ENCODE assay signal across 16 mouse cellular contexts in genomic region chr11:103033030-103033429, GRCm38 (mm10). TPM values are rescaled to one million over a fixed set of nuclear protein-coding genes. Genes with fewer than 3 reads are reported as not detected.
DNase-seq lines count a peak whose midpoint lies in the region; ATAC-seq and TF ChIP-seq lines count a peak whose summit lies in the region.
"Had no signal": no experiment of that assay in that cellular context is flagged by ENCODE, and none has a peak within 500 bp of the region (broad histone marks: within the 10 kb centered on the region; RNA-seq: fewer than 3 reads in every experiment).

No protein-coding gene starts in this region.

- no peak for ATAC-seq in liver, embryonic 13.5 days (ENCODE audit: low read depth)
- no peak for ATAC-seq in liver, embryonic 12.5 days

- intact Hi-C loops in gastrocnemius, adult 2 months (cut with DNase I) = no loop called here
- intact Hi-C loops in left cerebral cortex, adult 2 months (cut with DNase I) = no loop called here

- no peak for DNase-seq in gastrocnemius, adult 2 months
- DNase-seq in gastrocnemius, postnatal 25 days = no peak
- no peak for DNase-seq in liver, embryonic 13.5 days
- peak in 1 of 2 experiments; percentile 55 for DNase-seq in left cerebral cortex, adult 2 months (ENCODE audit: extremely low spot score in 1 of 2, low spot score in 2 of 2)
- peak; percentile 58 to 75 for DNase-seq in right cerebral cortex, postnatal 36 days (ENCODE audit: low spot score in 2 of 2)
- no peak for DNase-seq in spleen, postnatal 4 days (ENCODE audit: low spot score in 2 of 2)
- DNase-seq in c-Kit-positive CD71-positive TER-119-positive erythroid progenitor cells, embryonic 14.5 days (ENCODE audit: low spot score) = no peak
- DNase-seq: adrenal gland, adult 2 months; cerebellum, adult 11 months; gastrocnemius, postnatal 14 days; kidney, postnatal 10 days; lung, postnatal 10 days; thymus, postnatal 25 days had no signal

- peaks cover 42% of the 10 kb centered on the region for H3K4me1 ChIP-seq in liver, embryonic 13.5 days (replicated peaks)
- H3K4me1 ChIP-seq in liver, embryonic 12.5 days = peaks cover 61% of the 10 kb centered on the region

- H3K27ac ChIP-seq in gastrocnemius, adult 2 months = 0 out of 2 replicates have a peak overlapping the region, but pooled peaks have one; percentile 0
- H3K27ac ChIP-seq in liver, embryonic 13.5 days = 0 out of 2 replicates have a peak overlapping the region, but pooled peaks have one; percentile 26
- H3K27ac ChIP-seq in liver, embryonic 12.5 days = no peak overlapping the region
- peak overlapping the region; percentile 66 for H3K27ac ChIP-seq in left cerebral cortex, adult 2 months
- H3K27ac ChIP-seq: limb, embryonic 12.5 days had no signal

- H3K9ac ChIP-seq in liver, embryonic 13.5 days = no peak overlapping the region
- no peak overlapping the region for H3K9ac ChIP-seq in liver, embryonic 12.5 days
- H3K9ac ChIP-seq: limb, embryonic 12.5 days had no signal

- no peaks in the 10 kb centered on the region for H3K9me3 ChIP-seq in liver, embryonic 13.5 days (replicated peaks)
- no peaks in the 10 kb centered on the region for H3K9me3 ChIP-seq in liver, embryonic 12.5 days (replicated peaks)
- H3K9me3 ChIP-seq: limb, embryonic 12.5 days had no signal

- WGBS in liver, embryonic 13.5 days (ENCODE audit: insufficient replicate concordance) = 72% methylated on average over 3 of the region's 3 CpGs
- WGBS in liver, embryonic 12.5 days (ENCODE audit: insufficient replicate concordance) = 79% methylated on average over 3 of the region's 3 CpGs

- H3K36me3 ChIP-seq in liver, embryonic 13.5 days = peaks cover 30% of the 10 kb centered on the region
- peaks cover 57% of the 10 kb centered on the region for H3K36me3 ChIP-seq in liver, embryonic 12.5 days

- H3K4me2 ChIP-seq in liver, embryonic 13.5 days = no peak overlapping the region
- H3K4me2 ChIP-seq in liver, embryonic 12.5 days = no peak overlapping the region
- H3K4me2 ChIP-seq: limb, embryonic 12.5 days had no signal

- H3K4me3 ChIP-seq in gastrocnemius, adult 2 months = no peak overlapping the region
- no peak overlapping the region for H3K4me3 ChIP-seq in liver, embryonic 13.5 days (replicated peaks)
- no peak overlapping the region for H3K4me3 ChIP-seq in liver, embryonic 12.5 days
- no peak overlapping the region for H3K4me3 ChIP-seq in left cerebral cortex, adult 2 months
- H3K4me3 ChIP-seq: erythroblast, embryonic 14.5 days; limb, embryonic 12.5 days had no signal

- no peak for TF ChIP-seq CTCF in gastrocnemius, adult 2 months (IDR thresholded peaks at IDR 0.05)
- TF ChIP-seq CTCF in left cerebral cortex, adult 2 months (IDR thresholded peaks at IDR 0.05) = no peak

- H3K27me3 ChIP-seq in liver, embryonic 13.5 days = no peaks in the 10 kb centered on the region
- H3K27me3 ChIP-seq in liver, embryonic 12.5 days (replicated peaks) = no peaks in the 10 kb centered on the region
- H3K27me3 ChIP-seq: limb, embryonic 12.5 days had no signal

RNA-seq across cellular contexts. Expression of gene Dcakd, which starts 4.9 kb away (rescaled TPM):
- total RNA-seq in gastrocnemius, adult 2 months (2021) = 10 to 100 TPM; 12.4 to 25.8 TPM
- total RNA-seq in gastrocnemius, postnatal 25 days (2021) = 10 to 100 TPM; 22.0 to 28.2 TPM
- 29.9 and 37.3 TPM in 2 replicates for polyA plus RNA-seq in liver, embryonic 13.5 days (2015; fragmentation: Nextera tagmentation; extraction: Ambion mirVana)
- 41.0 and 41.7 TPM in 2 replicates for polyA plus RNA-seq in liver, embryonic 12.5 days (2016; fragmentation: Nextera tagmentation; extraction: Ambion mirVana)
- 10 to 100 TPM; 48.3 to 50.9 TPM for total RNA-seq in left cerebral cortex, adult 2 months (2021)

RNA-seq across cellular contexts. Expression of gene Nmt1, which starts 5.0 kb away (rescaled TPM):
- total RNA-seq in gastrocnemius, adult 2 months (2021) = 10 to 100 TPM; 43.8 to 51.9 TPM
- total RNA-seq in gastrocnemius, postnatal 25 days (2021) = 10 to 100 TPM; 35.6 to 36.7 TPM
- 47.8 and 52.2 TPM in 2 replicates for polyA plus RNA-seq in liver, embryonic 13.5 days (2015; fragmentation: Nextera tagmentation; extraction: Ambion mirVana)
- 47.9 and 54.8 TPM in 2 replicates for polyA plus RNA-seq in liver, embryonic 12.5 days (2016; fragmentation: Nextera tagmentation; extraction: Ambion mirVana)
- 100 to 1,000 TPM; 117 to 130 TPM for total RNA-seq in left cerebral cortex, adult 2 months (2021)

Comparison
In these comparisons a context has a peak if more than half of its experiments do, and no peak if none do; other contexts are left out.
1. DNase-seq: peak in right cerebral cortex, postnatal 36 days (2 of 2); none in gastrocnemius, adult 2 months (single experiment), gastrocnemius, postnatal 25 days (single experiment), liver, embryonic 13.5 days (single experiment), spleen, postnatal 4 days (0 of 2) and c-Kit-positive CD71-positive TER-119-positive erythroid progenitor cells, embryonic 14.5 days (single experiment).